Mouse (Mus musculus): Measurements from ENCODE around the gene Adipor2.

DNA sequence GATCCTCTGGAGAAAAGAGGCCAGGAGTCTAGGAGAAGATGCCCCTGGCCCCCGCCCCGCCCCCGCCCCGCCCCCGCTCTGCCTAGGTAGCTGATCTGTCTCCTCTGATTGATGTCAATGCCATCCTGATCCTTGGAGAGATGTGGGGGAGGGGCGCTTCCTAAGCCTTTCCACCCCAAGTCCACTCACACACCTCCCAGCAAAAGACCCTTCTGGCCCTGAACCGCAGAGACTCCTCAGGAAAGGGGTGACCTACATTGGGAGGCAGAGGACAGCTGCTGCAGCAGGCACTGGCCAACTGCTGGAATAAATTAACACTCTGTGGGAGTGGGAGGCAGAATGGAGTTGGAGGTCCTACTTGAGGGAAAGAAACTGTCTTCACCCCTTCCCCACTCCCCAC, 91.0 kb downstream of the Adipor2 start:
- TF ChIP-seq HCFC1 (IDR thresholded peaks at IDR 0.05; ENCODE audit: borderline replicate concordance, insufficient read depth, low read length) = no peak
- no peak for TF ChIP-seq CHD2 (IDR thresholded peaks at IDR 0.05; ENCODE audit: low read depth, low read length)
- no peak for TF ChIP-seq ZC3H11A (IDR thresholded peaks at IDR 0.05; ENCODE audit: borderline replicate concordance, low read depth, low read length)
- TF ChIP-seq ZNF384 (IDR thresholded peaks at IDR 0.05; ENCODE audit: low read depth, low read length) = no peak
